Mouse (Mus musculus) heart, adult 11 months (tissue): ENCODE data around the gene Tepsin.

Experiments used
- DNase-seq: peaks from one replicate; pipeline ENCODE4 v3.0.0; 2022

Gene Tepsin

GRCm38 (mm10) chr11:120110554-120110953 lies 12.0 kb upstream of the Tepsin start:
- no peak for DNase-seq

GRCm38 (mm10) chr11:120109558-120110210 lies 11.2 kb upstream of the Tepsin start:
- DNase-seq = no peak

GRCm38 (mm10) chr11:120107796-120108195 lies 9.3 kb upstream of the Tepsin start:
- peak; percentile 95 for DNase-seq

GRCm38 (mm10) chr11:120107026-120107425 lies 8.5 kb upstream of the Tepsin start:
- no peak for DNase-seq

GRCm38 (mm10) chr11:120103431-120103997 lies 5.0 kb upstream of the Tepsin start:
- peak; percentile 90 for DNase-seq

- peak; percentile 91 for DNase-seq
These were observed 2.5 kb upstream of the Tepsin start for GRCm38 (mm10) chr11:120101036-120101435.

GRCm38 (mm10) chr11:120092817-120093591 lies 5.5 kb downstream of the Tepsin start:
- DNase-seq = peak; percentile 93

- no peak for DNase-seq
These were observed 7.9 kb downstream of the Tepsin start for GRCm38 (mm10) chr11:120090661-120091060.

GRCm38 (mm10) chr11:120086702-120087152 lies 11.8 kb downstream of the Tepsin start, which contains the start of gene Cep131:
Cep131 (minus strand) TSS chr11:120086827.
- peak; percentile 100 for DNase-seq

GRCm38 (mm10) chr11:120085891-120086627 lies 12.5 kb downstream of the Tepsin start:
- DNase-seq = peak; percentile 97

- DNase-seq = no peak
These were observed 18.2 kb downstream of the Tepsin start for GRCm38 (mm10) chr11:120080282-120080681.

GRCm38 (mm10) chr11:120076191-120076590 lies 22.3 kb downstream of the Tepsin start:
- no peak for DNase-seq

- peak; percentile 90 for DNase-seq
These were observed 25.4 kb downstream of the Tepsin start for GRCm38 (mm10) chr11:120072986-120073647.

GRCm38 (mm10) chr11:120071731-120072320 lies 26.7 kb downstream of the Tepsin start:
- no peak for DNase-seq

- DNase-seq = peak; percentile 91
These were observed 27.5 kb downstream of the Tepsin start for GRCm38 (mm10) chr11:120071065-120071464.

GRCm38 (mm10) chr11:120070286-120070930 lies 28.1 kb downstream of the Tepsin start:
- DNase-seq = peak; percentile 91

GRCm38 (mm10) chr11:120069261-120069660 lies 29.3 kb downstream of the Tepsin start:
- no peak for DNase-seq

GRCm38 (mm10) chr11:120067834-120068233 lies 30.7 kb downstream of the Tepsin start:
- DNase-seq = no peak

- DNase-seq = peak; percentile 95
These were observed 33.2 kb downstream of the Tepsin start for GRCm38 (mm10) chr11:120065291-120065690.

- DNase-seq = peak; percentile 90
These were observed 33.9 kb downstream of the Tepsin start for GRCm38 (mm10) chr11:120064668-120065040.

GRCm38 (mm10) chr11:120064006-120064667 lies 34.4 kb downstream of the Tepsin start:
- DNase-seq = no peak
